Mouse (Mus musculus): ENCODE measurements around the gene Rbbp8nl.

Gene Rbbp8nl

GRCm38 (mm10) chr2:180229129-180229528, 60.5 kb downstream of the Rbbp8nl start:
- no peak for DNase-seq (ENCODE audit: low read depth, low spot score)

- DNase-seq (ENCODE audit: low read depth, low spot score) = no peak
Measured at GRCm38 (mm10) chr2:180228592-180228991, 61.1 kb downstream of the Rbbp8nl start.

- DNase-seq (ENCODE audit: low read depth, low spot score) = no peak
Measured at GRCm38 (mm10) chr2:180228060-180228458, 61.6 kb downstream of the Rbbp8nl start.
